Mouse (Mus musculus) thymus, adult 18-20 months (tissue): ENCODE results near the gene Ccdc88c.

ENCODE experiments used
- DNase-seq, 2 experiments: peaks; one replicate each; pipeline ENCODE4 v3.0.0; 2022; ENCODE audit warnings: mixed read lengths in 2 of 2

The Ccdc88c gene

GRCm38 (mm10) chr12:100996378-100996898, 32.4 kb downstream of the Ccdc88c start:
- no peak for DNase-seq

GRCm38 (mm10) chr12:100995607-100996377, 33.1 kb downstream of the Ccdc88c start:
- no peak for DNase-seq

- no peak for DNase-seq
These were observed 34.5 kb downstream of the Ccdc88c start for GRCm38 (mm10) chr12:100994140-100995015.

- no peak for DNase-seq
These were observed 35.7 kb downstream of the Ccdc88c start for GRCm38 (mm10) chr12:100993146-100993545.

GRCm38 (mm10) chr12:100992505-100992904, 36.4 kb downstream of the Ccdc88c start:
- no peak for DNase-seq

GRCm38 (mm10) chr12:100991119-100991518, 37.7 kb downstream of the Ccdc88c start:
- no peak for DNase-seq

GRCm38 (mm10) chr12:100990291-100990690, 38.6 kb downstream of the Ccdc88c start:
- DNase-seq, result no peak

- no peak for DNase-seq
These were observed 39.0 kb downstream of the Ccdc88c start for GRCm38 (mm10) chr12:100989780-100990288.

GRCm38 (mm10) chr12:100988324-100989130, 40.3 kb downstream of the Ccdc88c start:
- DNase-seq, result peak; percentile 30 to 46

- no peak for DNase-seq
These were observed 42.4 kb downstream of the Ccdc88c start for GRCm38 (mm10) chr12:100986423-100986822.

GRCm38 (mm10) chr12:100985793-100986157, 43.1 kb downstream of the Ccdc88c start:
- no peak for DNase-seq

GRCm38 (mm10) chr12:100985050-100985792, 43.6 kb downstream of the Ccdc88c start:
- no peak for DNase-seq

- no peak for DNase-seq
These were observed 45.3 kb downstream of the Ccdc88c start for GRCm38 (mm10) chr12:100983565-100983964.

GRCm38 (mm10) chr12:100982217-100982616, 46.6 kb downstream of the Ccdc88c start:
- DNase-seq, result no peak

- DNase-seq, result no peak
These were observed 48.3 kb downstream of the Ccdc88c start for GRCm38 (mm10) chr12:100980551-100981008.

GRCm38 (mm10) chr12:100979616-100980015, 49.2 kb downstream of the Ccdc88c start:
- DNase-seq, result no peak

GRCm38 (mm10) chr12:100977958-100978725, 50.7 kb downstream of the Ccdc88c start:
- no peak for DNase-seq

- no peak for DNase-seq
These were observed 51.3 kb downstream of the Ccdc88c start for GRCm38 (mm10) chr12:100977551-100977950.

GRCm38 (mm10) chr12:100969808-100970207, 59.0 kb downstream of the Ccdc88c start:
- no peak for DNase-seq

- DNase-seq, result no peak
These were observed 61.5 kb downstream of the Ccdc88c start for GRCm38 (mm10) chr12:100967383-100967782.

- DNase-seq, result no peak
These were observed 62.6 kb downstream of the Ccdc88c start for GRCm38 (mm10) chr12:100966253-100966652.
